Mouse (Mus musculus) midbrain, embryonic 15.5 days (tissue): ENCODE measurements around the gene Gse1. TPM values are rescaled to one million over a fixed set of nuclear protein-coding genes. Genes with fewer than 3 reads are reported as not detected.

Source experiments
- ATAC-seq: fragments of 200-750 bp; cut with Nextera tagmentation; replicated peaks from 2 replicates; pipeline ENCODE4 v1.8.0; 2017; ENCODE audit warnings: moderate TSS enrichment
- H3K27ac ChIP-seq: fragments of 300-500 bp; sonication (generic); 2 replicates; pipeline ENCODE4 v1.5.1; 2015; ENCODE audit warnings: mild to moderate bottlenecking, inconsistent platforms
- H3K27me3 ChIP-seq: fragments of 300-500 bp; sonication (generic); replicated peaks from 2 replicates; pipeline ENCODE4 v1.6.1; 2015; ENCODE audit warnings: inconsistent platforms
- H3K36me3 ChIP-seq: fragments of 300-500 bp; sonication (generic); replicated peaks from 2 replicates; pipeline ENCODE4 v1.6.1; 2015; ENCODE audit warnings: inconsistent platforms
- H3K4me1 ChIP-seq: fragments of 300-500 bp; sonication (generic); 2 replicates; pipeline ENCODE4 v1.6.1; 2015; ENCODE audit warnings: inconsistent platforms
- H3K4me2 ChIP-seq: fragments of 300-500 bp; sonication (generic); 2 replicates; pipeline ENCODE4 v1.6.1; 2015; ENCODE audit warnings: inconsistent platforms, mild to moderate bottlenecking, moderate library complexity
- H3K4me3 ChIP-seq: fragments of 300-500 bp; sonication (generic); 2 replicates; pipeline ENCODE4 v1.5.1; 2015; ENCODE audit warnings: mild to moderate bottlenecking, inconsistent platforms
- H3K9ac ChIP-seq: fragments of 300-500 bp; sonication (generic); 2 replicates; pipeline ENCODE4 v1.6.1; 2015; ENCODE audit warnings: mild to moderate bottlenecking, inconsistent platforms
- H3K9me3 ChIP-seq: fragments of 300-500 bp; sonication (generic); 2 replicates; pipeline ENCODE4 v1.6.1; 2016; ENCODE audit warnings: inconsistent platforms
- WGBS: fragments of 180-500 bp; shearing (Covaris S2); methylation state at CpG from one replicate; pipeline ENCODE4 v1.1.7; 2015; ENCODE audit warnings: mixed read lengths; 5-methylcytosine and 5-hydroxymethylcytosine counted together
- polyA plus RNA-seq: library from polyadenylated mRNA; unstranded; fragments of >200 nt; fragmentation: Nextera tagmentation; extraction: Ambion mirVana; gene quantifications from 2 replicates; pipeline ENCODE4 v1.2.1, GENCODE M21; 2015

Gene Gse1
- polyA plus RNA-seq, result 21.2 and 23.4 TPM in 2 replicates

GRCm38 (mm10) chr8:120227891-120228591, at the start of gene Gse1:
Gse1 (plus strand) TSS chr8:120228456.
- peaks cover 3% of the 10 kb centered on the region; the same call in 1 of the 2 replicates for H3K27me3 ChIP-seq
- peak within 1 kb of the TSS; percentile 62 for H3K27ac ChIP-seq
- peaks cover 52% of the 10 kb centered on the region for H3K4me1 ChIP-seq
- no peaks in the 10 kb centered on the region for H3K36me3 ChIP-seq
- 1% methylated on average over 21 of the region's 52 CpGs for WGBS
- no peaks in the 10 kb centered on the region for H3K9me3 ChIP-seq
- peak within 1 kb of the TSS; percentile 55 for H3K9ac ChIP-seq
- ATAC-seq, result peak; percentile 65
- peak within 1 kb of the TSS; percentile 73 for H3K4me2 ChIP-seq
- H3K4me3 ChIP-seq, result peak within 1 kb of the TSS; percentile 50

GRCm38 (mm10) chr8:120179027-120179431, 49.2 kb upstream of the Gse1 start:
- no peak overlapping the region for H3K9ac ChIP-seq
- 1% methylated on average over 10 of the region's 10 CpGs for WGBS
- H3K27ac ChIP-seq, result peak overlapping the region; percentile 49
- H3K36me3 ChIP-seq, result no peaks in the 10 kb centered on the region
- no peaks in the 10 kb centered on the region for H3K27me3 ChIP-seq
- no peak overlapping the region for H3K4me3 ChIP-seq
- no peaks in the 10 kb centered on the region for H3K9me3 ChIP-seq
- H3K4me1 ChIP-seq, result peaks cover 48% of the 10 kb centered on the region
- H3K4me2 ChIP-seq, result peak overlapping the region; percentile 46
- ATAC-seq, result peak; percentile 69

GRCm38 (mm10) chr8:120180445-120180970, 47.7 kb upstream of the Gse1 start:
- Histone ChIP-seq H3K4me3 (no peak overlapping the region), H3K36me3 (no peaks in the 10 kb centered on the region), H3K9ac (no peak overlapping the region), H3K27ac (no peak overlapping the region), H3K4me2 (no peak overlapping the region), H3K27me3 (no peaks in the 10 kb centered on the region), H3K9me3 (no peaks in the 10 kb centered on the region), H3K4me1 (peaks cover 54% of the 10 kb centered on the region)
- ATAC-seq, result no peak
- WGBS, result 42% methylated on average over 7 of the region's 7 CpGs

GRCm38 (mm10) chr8:120181274-120181673, 47.0 kb upstream of the Gse1 start:
- Histone ChIP-seq H3K9ac (no peak overlapping the region), H3K4me3 (no peak overlapping the region), H3K27ac (no peak overlapping the region), H3K9me3 (no peaks in the 10 kb centered on the region), H3K36me3 (no peaks in the 10 kb centered on the region), H3K27me3 (no peaks in the 10 kb centered on the region), H3K4me1 (peaks cover 57% of the 10 kb centered on the region), H3K4me2 (no peak overlapping the region)
- WGBS, result 86% methylated on average over 5 of the region's 5 CpGs
- ATAC-seq, result no peak

GRCm38 (mm10) chr8:120181861-120182414, 46.3 kb upstream of the Gse1 start:
- ATAC-seq, result no peak
- no peaks in the 10 kb centered on the region for H3K9me3 ChIP-seq
- no peak overlapping the region for H3K4me2 ChIP-seq
- H3K9ac ChIP-seq, result no peak overlapping the region
- H3K27me3 ChIP-seq, result no peaks in the 10 kb centered on the region
- H3K36me3 ChIP-seq, result no peaks in the 10 kb centered on the region
- no peak overlapping the region for H3K4me3 ChIP-seq
- no peak overlapping the region for H3K27ac ChIP-seq
- WGBS, result 84% methylated on average over 4 of the region's 4 CpGs
- H3K4me1 ChIP-seq, result peaks cover 55% of the 10 kb centered on the region

GRCm38 (mm10) chr8:120184366-120184765, 43.9 kb upstream of the Gse1 start:
- no peaks in the 10 kb centered on the region for H3K9me3 ChIP-seq
- H3K4me2 ChIP-seq, result no peak overlapping the region
- no peaks in the 10 kb centered on the region for H3K27me3 ChIP-seq
- ATAC-seq, result no peak
- H3K36me3 ChIP-seq, result no peaks in the 10 kb centered on the region
- 52% methylated on average over 9 of the region's 9 CpGs for WGBS
- peaks cover 31% of the 10 kb centered on the region for H3K4me1 ChIP-seq
- H3K4me3 ChIP-seq, result no peak overlapping the region
- H3K27ac ChIP-seq, result no peak overlapping the region
- no peak overlapping the region for H3K9ac ChIP-seq

GRCm38 (mm10) chr8:120184850-120185792, 43.1 kb upstream of the Gse1 start:
- Histone ChIP-seq H3K9ac (0 out of 2 replicates have a peak overlapping the region, but pooled peaks have one; percentile 16), H3K27me3 (no peaks in the 10 kb centered on the region), H3K4me2 (peak overlapping the region; percentile 22; the same call in 1 of the 2 replicates), H3K4me3 (no peak overlapping the region), H3K36me3 (no peaks in the 10 kb centered on the region), H3K9me3 (no peaks in the 10 kb centered on the region), H3K27ac (peak overlapping the region; percentile 60), H3K4me1 (peaks cover 29% of the 10 kb centered on the region)
- peak; percentile 34 for ATAC-seq
- 20% methylated on average over 17 of the region's 17 CpGs for WGBS

- H3K27ac ChIP-seq, result no peak overlapping the region
- no peak overlapping the region for H3K4me3 ChIP-seq
- ATAC-seq, result no peak
- H3K27me3 ChIP-seq, result no peaks in the 10 kb centered on the region
- WGBS, result 55% methylated on average over 8 of the region's 8 CpGs
- peaks cover 34% of the 10 kb centered on the region for H3K4me1 ChIP-seq
- no peaks in the 10 kb centered on the region for H3K36me3 ChIP-seq
- no peak overlapping the region for H3K4me2 ChIP-seq
- no peak overlapping the region for H3K9ac ChIP-seq
- H3K9me3 ChIP-seq, result no peaks in the 10 kb centered on the region
These were observed 41.8 kb upstream of the Gse1 start for GRCm38 (mm10) chr8:120186454-120186853.

GRCm38 (mm10) chr8:120188510-120188909, 39.7 kb upstream of the Gse1 start:
- H3K4me2 ChIP-seq, result no peak overlapping the region
- no peaks in the 10 kb centered on the region for H3K36me3 ChIP-seq
- H3K27ac ChIP-seq, result no peak overlapping the region
- 83% methylated on average over 6 of the region's 6 CpGs for WGBS
- no peak overlapping the region for H3K4me3 ChIP-seq
- no peak for ATAC-seq
- H3K4me1 ChIP-seq, result peaks cover 34% of the 10 kb centered on the region
- H3K27me3 ChIP-seq, result no peaks in the 10 kb centered on the region
- H3K9me3 ChIP-seq, result no peaks in the 10 kb centered on the region
- no peak overlapping the region for H3K9ac ChIP-seq

GRCm38 (mm10) chr8:120189440-120189839, 38.8 kb upstream of the Gse1 start:
- WGBS, result 77% methylated on average over 6 of the region's 6 CpGs
- Histone ChIP-seq H3K4me1 (peaks cover 34% of the 10 kb centered on the region), H3K27ac (no peak overlapping the region), H3K36me3 (no peaks in the 10 kb centered on the region), H3K27me3 (no peaks in the 10 kb centered on the region), H3K9ac (no peak overlapping the region), H3K4me2 (no peak overlapping the region), H3K9me3 (no peaks in the 10 kb centered on the region), H3K4me3 (no peak overlapping the region)
- no peak for ATAC-seq

GRCm38 (mm10) chr8:120190107-120190809, 38.0 kb upstream of the Gse1 start:
- Histone ChIP-seq H3K4me2 (peak overlapping the region; percentile 20; the same call in 1 of the 2 replicates), H3K27ac (peak overlapping the region; percentile 74; the same call in 1 of the 2 replicates), H3K9me3 (no peaks in the 10 kb centered on the region), H3K4me1 (peaks cover 29% of the 10 kb centered on the region), H3K4me3 (no peak overlapping the region), H3K9ac (no peak overlapping the region), H3K27me3 (no peaks in the 10 kb centered on the region), H3K36me3 (no peaks in the 10 kb centered on the region)
- ATAC-seq, result peak; percentile 25; the same call in 1 of the 2 replicates
- 81% methylated on average over 17 of the region's 17 CpGs for WGBS
